Mouse (Mus musculus) left cerebral cortex, adult 18-20 months (tissue): ENCODE results near the gene Pgc. TPM values are rescaled to one million over a fixed set of nuclear protein-coding genes. Genes with fewer than 3 reads are reported as not detected.

Experiments
- DNase-seq, 2 experiments: peaks; one replicate each; pipeline ENCODE4 v3.0.0; 2021 to 2022; ENCODE audit warnings: low spot score in 2 of 2, mixed read lengths in 1 of 2
- total RNA-seq, 2 experiments: library from RNA; stranded (reverse); gene quantifications; 2 replicates each; pipeline ENCODE4 v1.2.3; 2021

Gene Pgc
- total RNA-seq, 2 experiments from 2014 or later: not detected

DNA sequence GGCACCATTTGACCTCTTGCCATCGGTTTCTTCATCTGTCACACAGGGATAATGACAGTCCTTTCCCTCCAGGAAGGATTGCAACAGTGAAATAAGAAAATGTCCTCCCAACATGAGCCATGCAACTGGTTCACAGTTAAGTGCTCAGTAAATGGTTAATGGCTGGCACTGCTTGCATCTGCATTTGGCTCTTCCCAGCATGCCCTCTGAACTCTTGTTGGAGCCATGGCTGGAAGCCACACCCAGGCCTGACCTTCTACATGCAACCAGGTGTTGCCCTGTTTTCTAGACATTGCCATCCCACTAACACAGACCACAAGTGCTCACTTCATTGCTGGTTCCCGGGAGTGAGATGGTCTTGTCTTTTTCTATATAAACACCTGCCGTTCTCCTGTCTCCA, 18.7 kb upstream of the Pgc start:
- DNase-seq: no peak

DNA sequence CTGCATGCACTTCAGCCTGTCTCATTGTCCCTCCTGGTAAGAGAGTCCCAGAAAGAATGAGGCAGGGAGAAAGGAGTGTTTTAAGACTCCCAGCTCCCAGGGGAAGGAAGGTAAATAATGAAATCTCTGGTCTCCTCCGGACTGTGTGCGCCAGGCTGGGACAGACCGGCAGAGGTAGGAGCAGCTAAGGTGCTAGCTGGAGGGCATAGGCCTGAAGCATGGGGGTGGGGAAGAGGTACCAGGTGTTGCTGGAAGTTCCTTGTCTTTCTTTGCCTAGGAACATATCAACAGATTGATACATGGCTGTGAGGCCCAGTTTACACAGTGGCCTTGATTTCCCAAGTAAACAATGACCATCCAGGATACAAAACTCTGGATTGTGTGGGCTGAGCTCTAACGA, 17.7 kb upstream of the Pgc start:
- no peak for DNase-seq

DNA sequence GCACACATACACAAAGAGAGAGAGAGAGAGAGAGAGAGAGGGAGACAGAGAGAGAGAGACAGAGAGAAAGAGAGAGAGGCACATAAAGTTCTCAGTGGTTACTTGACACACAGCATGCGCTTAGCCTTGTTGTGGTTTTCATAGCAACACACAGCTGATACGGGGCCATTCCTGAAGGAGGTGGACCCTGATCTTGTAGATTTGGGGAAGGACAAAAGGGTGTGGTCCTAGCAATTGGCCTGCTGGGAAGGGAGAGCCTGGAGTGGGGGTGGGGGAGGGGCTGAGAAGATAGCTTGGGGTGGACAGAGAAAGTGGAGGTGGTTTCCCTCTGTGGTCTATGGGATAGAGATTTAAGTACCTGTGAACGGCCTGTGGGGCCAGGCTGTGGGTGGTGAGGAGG, 16.6 kb upstream of the Pgc start:
- no peak for DNase-seq

DNA sequence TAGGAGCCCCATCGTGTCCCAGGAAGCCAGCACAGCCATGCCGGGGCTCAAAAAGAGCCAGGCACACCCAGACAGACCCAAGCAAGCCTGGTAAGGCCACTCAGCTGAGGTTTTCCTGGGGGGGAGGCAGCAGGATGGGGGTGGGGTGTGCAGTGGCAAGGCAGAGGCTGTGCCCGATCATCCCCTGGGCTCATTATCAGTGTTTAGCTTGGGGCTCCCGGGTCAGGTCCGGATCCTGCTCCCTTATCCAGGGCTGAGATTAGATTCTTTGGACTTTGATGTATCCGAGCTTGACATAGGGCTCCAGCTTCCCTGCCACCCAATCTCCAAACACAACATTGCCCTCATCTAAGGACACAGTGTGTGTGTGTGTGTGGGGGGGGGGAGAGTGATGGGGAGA, 14.8 kb upstream of the Pgc start:
- no peak for DNase-seq

DNA sequence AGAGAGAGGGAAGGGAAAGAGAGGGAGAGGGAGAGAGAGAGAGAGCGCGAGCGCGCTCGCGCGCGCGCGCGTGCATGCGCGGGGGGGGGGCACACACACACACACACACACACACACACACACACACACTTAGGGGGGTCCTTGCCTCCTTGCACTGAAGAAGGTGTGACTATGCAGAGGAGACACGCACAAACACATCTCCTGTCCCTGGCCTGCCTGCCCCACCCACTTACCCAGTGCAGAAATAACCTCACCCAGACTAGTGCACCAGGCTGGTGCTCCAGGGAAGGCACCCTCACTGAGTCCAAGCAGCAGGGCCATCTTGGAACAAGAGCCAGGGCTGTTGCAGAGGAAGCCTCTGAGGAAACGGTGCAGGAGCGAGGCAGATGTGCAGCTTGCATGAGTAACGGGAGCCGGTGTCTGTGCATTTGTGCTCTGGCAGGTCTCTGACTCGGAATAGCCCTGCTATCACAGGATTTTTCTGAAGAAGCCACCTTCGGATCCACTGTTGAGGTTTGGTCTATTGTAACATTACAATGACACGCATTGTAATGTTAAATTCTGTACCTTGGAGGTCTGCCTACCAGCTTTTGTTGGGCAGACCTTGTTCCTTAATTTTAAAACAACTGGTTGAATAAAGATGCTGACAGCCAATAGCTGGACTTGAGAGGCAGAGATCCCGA, 13.6 kb upstream of the Pgc start:
- no peak for DNase-seq

DNA sequence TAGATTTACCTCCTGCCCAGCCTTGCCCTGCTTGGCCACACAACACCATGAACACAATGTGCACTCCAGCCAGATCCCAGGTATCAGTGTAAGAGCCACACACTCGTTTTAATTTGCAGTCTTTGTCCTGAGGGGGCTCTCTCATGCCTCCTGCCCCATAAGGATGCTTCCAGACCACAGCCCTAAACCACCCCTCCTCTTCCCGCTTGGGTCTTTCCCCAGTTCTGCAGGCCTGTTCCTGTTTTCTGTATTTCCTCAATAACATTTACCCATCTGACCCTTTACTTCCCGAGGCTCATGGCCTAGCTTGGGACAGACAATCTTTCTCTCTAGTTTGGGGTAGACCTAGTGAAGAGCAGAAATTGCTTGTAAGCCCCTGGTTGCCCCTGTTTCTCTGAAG, 11.6 kb upstream of the Pgc start:
- no peak for DNase-seq

DNA sequence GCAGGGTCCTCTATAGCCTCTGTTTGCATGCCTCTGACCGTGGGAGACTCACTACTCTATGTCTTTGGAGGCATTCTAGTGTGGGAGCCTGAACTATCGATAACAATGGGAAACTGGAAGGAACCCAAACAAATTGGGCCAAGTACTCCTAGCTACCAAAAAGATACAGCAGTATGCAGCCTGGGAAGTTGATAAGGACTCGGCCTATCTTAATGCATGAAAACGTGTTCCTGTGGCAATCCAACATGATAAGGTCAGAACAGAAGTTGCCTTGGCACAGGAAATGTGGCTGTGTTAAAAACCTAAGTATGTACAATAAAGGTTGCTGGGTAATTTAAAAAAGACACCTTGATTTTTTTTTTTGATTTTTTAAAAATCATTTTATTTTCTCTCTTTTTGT, 5.5 kb upstream of the Pgc start:
- no peak for DNase-seq

DNA sequence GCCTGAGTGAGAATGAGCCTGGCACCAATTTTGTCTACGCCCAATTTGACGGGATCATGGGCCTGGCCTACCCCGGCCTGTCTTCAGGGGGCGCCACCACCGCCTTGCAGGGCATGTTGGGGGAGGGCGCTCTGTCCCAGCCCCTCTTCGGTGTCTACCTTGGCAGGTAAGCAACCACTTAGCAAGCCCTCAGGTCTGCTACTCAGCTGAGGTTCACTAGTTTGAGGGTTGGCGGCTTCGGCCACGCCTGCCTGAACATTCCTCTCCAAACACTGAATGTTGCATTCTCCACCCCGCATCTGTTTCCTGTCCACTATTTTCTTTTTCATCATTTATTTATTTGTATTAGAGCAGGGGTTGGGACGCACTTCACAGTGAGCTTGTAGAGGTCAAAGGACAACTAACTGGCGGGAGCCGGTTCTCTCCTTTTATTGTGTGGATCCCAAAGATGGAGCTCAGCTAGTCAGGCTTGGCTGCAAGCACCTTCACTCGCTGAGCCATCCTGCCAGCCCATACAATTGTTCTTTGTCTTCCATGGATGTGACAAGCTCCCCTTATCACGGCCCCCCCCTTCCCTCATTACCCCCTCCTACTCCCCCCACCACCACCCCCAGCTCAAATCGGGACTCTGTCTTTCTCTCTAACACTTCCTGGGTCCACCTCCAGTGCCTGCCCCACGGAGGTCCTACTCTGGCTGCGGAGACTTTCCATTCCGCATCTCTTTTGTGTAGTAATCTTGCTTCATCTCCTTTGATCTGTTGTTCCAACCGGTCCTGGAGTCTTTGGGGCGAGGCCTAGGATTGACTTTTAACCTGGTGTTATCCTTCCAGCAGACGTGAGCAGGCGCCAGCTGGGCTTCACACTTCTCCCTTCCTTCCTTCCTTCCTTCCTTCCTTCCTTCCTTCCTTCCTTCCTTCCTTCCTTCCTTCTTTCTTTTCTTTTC, 4.3 kb downstream of the Pgc start:
- no peak for DNase-seq

DNA sequence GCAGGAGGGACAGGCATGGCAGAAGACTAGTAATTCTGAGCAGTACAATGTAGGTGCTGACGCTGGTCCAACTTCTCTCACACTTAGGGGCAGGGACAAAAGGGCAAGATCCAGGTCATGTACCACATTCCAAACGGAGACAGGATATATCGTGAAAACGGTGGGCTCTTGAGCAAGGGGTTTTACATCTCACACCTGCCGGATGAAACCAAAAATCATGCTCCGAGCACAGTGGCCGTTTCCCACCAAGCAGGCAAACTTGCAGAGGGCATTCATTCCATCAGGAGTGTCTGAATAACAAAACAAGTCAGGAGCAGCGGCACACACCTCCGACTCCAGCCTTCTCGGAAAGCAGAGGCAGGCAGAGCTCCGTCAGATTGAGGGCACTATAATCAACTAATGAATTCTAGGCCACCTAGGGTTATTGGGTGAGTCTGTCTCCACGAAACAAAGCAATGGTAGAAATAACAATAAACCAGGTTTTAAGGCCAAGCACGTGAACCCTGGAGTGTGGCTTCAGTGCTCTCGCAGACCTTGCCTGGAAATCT, 9.0 kb downstream of the Pgc start:
- no peak for DNase-seq

DNA sequence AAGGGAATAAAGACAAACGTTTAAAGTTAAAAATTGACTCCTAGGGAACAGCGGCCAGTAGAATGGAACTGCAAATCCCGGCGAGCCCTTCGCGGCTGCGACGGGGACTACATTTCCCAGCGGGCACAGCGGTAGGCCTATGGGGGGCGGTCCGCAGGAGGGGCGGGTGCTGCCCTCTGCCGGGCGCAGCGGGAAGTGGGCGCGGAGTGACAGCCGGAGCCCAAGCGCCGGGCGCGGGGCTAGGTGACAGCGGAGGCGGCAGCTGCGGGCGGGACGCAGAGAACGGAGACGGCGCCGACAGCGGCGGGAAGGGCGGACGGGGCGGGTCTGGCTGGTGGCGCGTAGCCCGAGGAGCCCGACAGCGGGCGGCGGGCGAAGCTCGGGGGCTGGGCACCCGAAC, 10.2 kb downstream of the Pgc start, which contains the start of gene Tfeb:
Tfeb (plus strand) TSS at position 175 of the 400 bp plus-strand sequence.
- DNase-seq: peak; percentile 97 to 98

DNA sequence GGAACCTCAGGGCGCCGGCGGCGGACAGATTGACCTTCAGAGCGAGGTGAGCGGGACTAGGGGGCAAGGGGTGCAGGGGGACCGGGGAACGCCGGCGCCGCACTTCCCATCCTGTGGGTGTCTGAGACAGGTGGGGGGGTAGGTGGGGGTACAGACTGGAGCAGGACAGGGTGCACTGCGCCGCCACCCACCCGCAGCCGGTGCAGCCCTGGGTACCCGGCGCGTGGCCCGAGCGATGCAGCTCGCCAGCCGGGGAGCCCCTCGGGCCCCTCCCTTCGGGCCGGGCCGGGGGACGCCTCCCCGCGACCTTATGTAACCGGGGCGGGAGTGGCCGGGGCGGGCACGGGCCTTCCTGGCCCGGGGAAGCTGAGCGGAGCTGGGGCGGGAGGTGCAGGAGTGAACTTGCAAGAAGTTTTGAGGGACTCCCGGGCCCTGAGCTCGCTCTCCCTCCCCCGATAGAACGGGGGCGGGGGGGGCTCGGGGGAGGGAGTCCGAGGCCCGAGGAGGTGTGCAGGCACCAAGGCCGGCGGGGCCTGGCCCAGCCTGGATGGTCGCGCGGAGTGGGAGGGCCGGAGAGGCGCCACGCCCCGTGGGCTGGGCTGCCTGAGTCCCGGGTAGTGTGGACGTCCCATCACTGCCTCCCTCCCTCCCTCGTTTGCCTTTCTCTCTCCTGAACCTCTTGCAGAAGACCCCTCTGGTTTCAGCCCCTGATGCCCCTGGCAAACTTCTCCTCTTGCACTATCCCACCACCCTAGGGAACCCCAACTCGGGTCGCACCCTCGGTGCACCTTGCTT, 10.8 kb downstream of the Pgc start:
- peak; percentile 58 to 63 for DNase-seq

DNA sequence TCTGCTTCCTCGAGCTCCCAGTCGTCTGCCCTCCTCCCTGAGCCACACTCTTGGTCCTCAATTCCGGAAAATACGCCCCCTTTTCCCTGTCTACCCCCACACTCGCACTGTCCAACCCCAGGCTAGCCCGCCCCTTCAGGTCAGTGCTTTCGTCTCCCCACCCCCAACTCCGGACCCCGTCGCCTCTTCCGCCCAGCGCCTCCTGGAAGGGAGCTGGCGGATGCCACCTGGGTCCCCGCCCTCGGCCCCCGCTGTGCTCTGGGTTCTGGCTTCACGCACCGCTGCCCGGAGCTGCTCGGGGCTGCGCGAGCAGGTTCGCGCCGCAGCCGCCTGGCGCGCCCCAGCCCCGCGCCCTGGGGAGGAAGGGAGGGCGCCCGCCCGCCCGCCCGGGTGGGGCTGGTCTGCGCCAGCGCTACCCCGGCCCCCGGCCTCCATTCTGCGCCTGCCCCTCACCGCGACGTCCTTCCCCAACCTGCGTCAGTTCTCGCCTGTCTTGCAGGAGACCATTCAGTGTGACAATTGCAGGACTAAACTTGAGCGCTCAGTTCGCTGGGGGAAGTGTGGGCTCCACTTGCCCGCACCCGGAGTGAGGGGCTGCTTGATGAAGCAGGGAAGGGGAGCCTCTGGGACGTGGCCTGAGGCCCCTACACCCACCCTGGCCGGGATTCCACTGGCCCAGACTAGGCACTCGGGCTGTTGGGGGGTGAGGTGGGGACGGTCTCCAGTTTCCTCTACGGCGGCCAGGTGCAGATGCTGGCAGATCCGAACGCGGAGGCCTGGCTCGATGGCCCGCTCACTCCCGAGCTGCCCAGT, 11.6 kb downstream of the Pgc start:
- no peak for DNase-seq

DNA sequence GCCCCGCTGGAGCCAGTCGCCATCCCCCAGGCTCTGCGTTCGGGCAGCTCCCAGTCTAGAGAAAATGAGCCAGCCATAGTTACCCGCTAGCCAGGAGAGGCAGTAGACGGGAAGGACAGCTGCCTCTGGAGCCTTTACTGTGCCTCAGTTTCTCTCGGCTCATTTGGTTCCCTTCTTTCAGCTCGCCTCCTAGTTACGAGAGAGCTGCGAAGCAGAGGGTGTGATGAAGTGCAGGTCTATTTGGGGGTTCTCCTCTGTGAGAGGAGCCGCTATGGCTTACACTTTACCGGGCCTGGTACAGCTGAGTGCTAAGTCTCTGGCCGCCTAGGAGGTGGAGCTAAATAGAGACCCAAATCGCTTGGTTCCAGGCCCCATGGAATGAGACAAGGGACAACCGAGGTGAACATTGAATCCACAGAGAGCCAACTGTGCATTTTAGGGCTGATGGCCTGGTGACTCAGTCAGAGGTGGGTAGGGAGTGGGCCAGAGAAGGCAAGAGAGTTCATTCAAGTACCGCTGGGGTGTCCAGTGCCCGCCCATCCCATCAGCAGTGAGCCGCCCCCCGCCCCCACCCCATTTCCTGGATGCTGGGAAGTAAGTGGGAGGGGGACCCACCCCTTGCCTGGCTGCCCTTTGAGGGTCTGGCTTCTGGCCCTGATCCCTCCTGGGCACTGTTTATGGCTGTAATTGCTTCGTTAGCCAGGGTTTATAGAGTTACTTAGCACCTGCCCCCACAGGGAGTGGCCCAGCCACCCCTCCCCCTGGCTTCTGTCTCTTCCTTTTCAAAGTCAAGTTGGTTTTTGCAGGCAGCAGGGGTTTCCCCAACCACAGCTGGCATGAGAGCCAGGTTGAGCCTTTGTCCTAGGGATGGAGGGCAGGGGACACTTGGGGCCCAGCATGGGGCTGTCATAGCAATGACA, 12.5 kb downstream of the Pgc start:
- no peak for DNase-seq

DNA sequence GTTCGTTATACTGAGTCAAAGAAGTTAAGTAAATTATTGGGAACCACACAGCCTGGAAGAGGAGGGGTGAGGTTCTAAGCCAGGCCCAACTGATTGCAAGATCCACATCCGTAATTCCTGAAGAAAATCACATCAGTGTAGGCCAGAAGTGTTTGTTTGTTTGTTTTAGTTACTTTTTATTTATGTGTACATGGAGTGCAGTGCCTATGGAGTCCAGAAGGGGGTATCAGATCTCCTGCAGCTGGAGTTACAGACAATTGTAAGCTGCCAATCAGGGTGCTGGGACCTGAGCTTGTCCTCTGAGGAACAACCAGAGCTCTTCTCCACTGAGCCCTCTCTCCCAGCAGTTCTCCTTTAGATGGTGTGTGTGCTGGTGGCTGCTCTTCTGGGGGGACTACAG, 13.5 kb downstream of the Pgc start:
- DNase-seq: no peak

DNA sequence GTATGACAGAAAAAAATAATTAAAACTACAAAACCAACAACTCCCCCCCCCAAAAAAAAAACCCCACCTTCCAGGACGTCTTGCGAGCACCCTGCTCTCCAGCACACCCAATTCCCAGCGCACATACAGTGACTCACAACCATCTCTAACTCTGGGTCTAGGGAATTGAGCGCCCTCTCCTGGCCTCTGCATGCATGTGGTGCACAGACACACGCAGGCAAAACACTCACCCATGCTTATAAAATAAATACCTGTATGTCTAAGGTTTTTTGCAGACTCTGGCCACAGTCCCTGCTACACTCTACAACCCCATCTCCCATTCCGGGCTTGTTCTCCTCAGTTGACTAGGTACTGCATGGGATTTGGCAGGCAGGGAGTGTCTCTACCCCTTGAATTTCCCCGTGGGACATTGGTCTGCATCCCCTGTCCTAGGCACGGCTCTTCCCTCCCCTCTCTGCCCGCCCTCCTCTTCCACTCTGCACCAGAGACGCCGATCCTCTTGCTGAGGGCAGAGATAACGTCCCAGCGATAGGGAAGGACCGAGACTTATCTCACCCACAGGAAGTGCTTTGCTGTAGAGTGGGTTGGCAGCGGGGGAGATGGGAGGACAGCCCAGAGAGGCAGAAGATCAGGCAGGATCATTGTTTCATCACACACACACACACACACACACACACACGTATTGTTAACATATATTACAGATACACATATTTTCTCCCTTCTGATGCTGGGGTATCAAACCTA, 16.5 kb downstream of the Pgc start:
- no peak for DNase-seq

DNA sequence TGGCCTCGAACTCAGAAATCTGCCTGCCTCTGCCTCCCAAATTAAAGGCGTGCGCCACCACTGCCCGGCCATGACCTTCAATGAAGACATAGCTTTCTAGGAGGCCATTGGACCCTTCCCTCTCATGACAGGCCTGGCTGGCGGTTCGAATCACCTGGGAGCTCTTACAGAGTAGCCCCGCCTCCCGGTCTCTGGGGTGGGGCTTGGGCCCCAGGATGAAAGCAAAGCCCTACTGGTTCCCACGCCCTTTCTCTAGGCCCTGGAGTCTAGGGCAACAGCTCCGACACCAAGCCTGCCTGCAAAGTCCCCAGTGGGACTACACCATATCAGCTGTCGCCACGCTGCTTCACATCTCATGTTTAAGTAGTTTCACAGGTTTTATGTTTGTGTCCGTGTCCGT, 17.4 kb downstream of the Pgc start:
- DNase-seq: no peak

DNA sequence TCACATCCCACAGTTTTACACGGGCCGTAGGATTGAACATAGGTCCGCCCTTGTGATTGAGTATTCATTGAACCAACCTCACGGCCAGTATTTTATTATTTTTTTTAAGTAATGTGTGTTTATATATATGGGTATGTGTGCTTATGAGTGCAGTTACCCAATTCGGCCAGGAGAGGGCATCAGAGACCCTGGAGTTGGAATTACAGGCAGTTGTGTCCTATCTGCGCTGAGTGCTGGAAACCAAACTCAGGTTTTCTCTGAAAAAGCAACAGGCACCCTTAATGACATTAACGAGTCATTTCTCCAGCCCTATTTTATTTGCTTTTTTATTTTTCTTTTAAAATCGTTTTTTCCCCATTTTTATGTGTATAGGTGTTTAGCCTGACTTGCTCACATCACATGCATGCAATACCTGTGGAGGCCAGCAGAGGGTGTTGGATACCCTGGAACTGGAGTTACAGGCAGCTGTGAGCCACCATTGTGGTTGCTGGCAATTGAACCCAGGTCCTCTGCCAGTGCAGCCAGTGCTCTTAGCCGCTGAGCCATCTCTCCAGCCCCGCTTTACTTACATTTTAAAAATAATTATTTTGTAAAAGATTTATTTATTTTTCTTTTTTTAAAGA, 18.2 kb downstream of the Pgc start:
- DNase-seq: no peak
